Mouse (Mus musculus): ENCODE data around the gene Ifngr2. TPM values are rescaled to one million over a fixed set of nuclear protein-coding genes. Genes with fewer than 3 reads are reported as not detected.

The Ifngr2 gene
- polyA plus RNA-seq, 1 experiment from 2014 or later: 77.9 TPM

- H3K36me3 ChIP-seq (ENCODE audit: control insufficient read depth, insufficient read depth, low read length): no peaks in the 10 kb centered on the region
- no peaks in the 10 kb centered on the region for H3K9me3 ChIP-seq (replicated peaks; ENCODE audit: control insufficient read depth, low read length)
- no peak overlapping the region for H3K4me2 ChIP-seq
- no peak for ATAC-seq (replicated peaks; ENCODE audit: insufficient number of reproducible peaks, low FRiP score, low TSS enrichment)
- H3K9ac ChIP-seq (ENCODE audit: low read depth, low read length): no peak overlapping the region
- no peaks in the 10 kb centered on the region for H3K27me3 ChIP-seq (ENCODE audit: control insufficient read depth, insufficient read depth, low read length)
- WGBS (ENCODE audit: insufficient replicate concordance): 46% methylated on average over 2 of the region's 2 CpGs
- H3K4me1 ChIP-seq (ENCODE audit: control insufficient read depth, insufficient read depth, low read length): peaks cover 8% of the 10 kb centered on the region
- H3K4me3 ChIP-seq (ENCODE audit: low read depth, low read length): no peak overlapping the region
- H3K27ac ChIP-seq (ENCODE audit: low read depth, low read length): no peak overlapping the region
Measured at GRCm38 (mm10) chr16:91532429-91532828, 14.4 kb upstream of the Ifngr2 start.

- H3K4me1 ChIP-seq (ENCODE audit: control insufficient read depth, insufficient read depth, low read length): peaks cover 12% of the 10 kb centered on the region
- no peak for ATAC-seq (replicated peaks; ENCODE audit: insufficient number of reproducible peaks, low FRiP score, low TSS enrichment)
- H3K4me3 ChIP-seq (ENCODE audit: low read depth, low read length): no peak overlapping the region
- 27% methylated on average over 23 of the region's 23 CpGs for WGBS (ENCODE audit: insufficient replicate concordance)
- no peaks in the 10 kb centered on the region for H3K36me3 ChIP-seq (ENCODE audit: control insufficient read depth, insufficient read depth, low read length)
- H3K27ac ChIP-seq (ENCODE audit: low read depth, low read length): no peak overlapping the region
- H3K27me3 ChIP-seq (ENCODE audit: control insufficient read depth, insufficient read depth, low read length): no peaks in the 10 kb centered on the region
- H3K9me3 ChIP-seq (replicated peaks; ENCODE audit: control insufficient read depth, low read length): no peaks in the 10 kb centered on the region
- no peak overlapping the region for H3K9ac ChIP-seq (ENCODE audit: low read depth, low read length)
- H3K4me2 ChIP-seq: peak overlapping the region; percentile 21
Measured at GRCm38 (mm10) chr16:91533097-91534001, 13.5 kb upstream of the Ifngr2 start.

GRCm38 (mm10) chr16:91534477-91534876, 12.4 kb upstream of the Ifngr2 start:
- Histone ChIP-seq H3K9ac (ENCODE audit: low read depth, low read length) (no peak overlapping the region), H3K9me3 (replicated peaks; ENCODE audit: control insufficient read depth, low read length) (no peaks in the 10 kb centered on the region), H3K27ac (ENCODE audit: low read depth, low read length) (no peak overlapping the region), H3K36me3 (ENCODE audit: control insufficient read depth, insufficient read depth, low read length) (no peaks in the 10 kb centered on the region), H3K4me3 (ENCODE audit: low read depth, low read length) (no peak overlapping the region), H3K4me2 (no peak overlapping the region), H3K27me3 (ENCODE audit: control insufficient read depth, insufficient read depth, low read length) (no peaks in the 10 kb centered on the region), H3K4me1 (ENCODE audit: control insufficient read depth, insufficient read depth, low read length) (peaks cover 16% of the 10 kb centered on the region)
- peak; percentile 74; the same call in 1 of the 2 replicates for ATAC-seq (replicated peaks; ENCODE audit: insufficient number of reproducible peaks, low FRiP score, low TSS enrichment)
- WGBS (ENCODE audit: insufficient replicate concordance): 45% methylated on average over 13 of the region's 13 CpGs

GRCm38 (mm10) chr16:91534888-91535287, 12.0 kb upstream of the Ifngr2 start:
- no peaks in the 10 kb centered on the region for H3K36me3 ChIP-seq (ENCODE audit: control insufficient read depth, insufficient read depth, low read length)
- H3K4me1 ChIP-seq (ENCODE audit: control insufficient read depth, insufficient read depth, low read length): peaks cover 16% of the 10 kb centered on the region
- no peak overlapping the region for H3K4me3 ChIP-seq (ENCODE audit: low read depth, low read length)
- no peak overlapping the region for H3K27ac ChIP-seq (ENCODE audit: low read depth, low read length)
- H3K9me3 ChIP-seq (replicated peaks; ENCODE audit: control insufficient read depth, low read length): no peaks in the 10 kb centered on the region
- H3K27me3 ChIP-seq (ENCODE audit: control insufficient read depth, insufficient read depth, low read length): no peaks in the 10 kb centered on the region
- ATAC-seq (replicated peaks; ENCODE audit: insufficient number of reproducible peaks, low FRiP score, low TSS enrichment): no peak
- H3K9ac ChIP-seq (ENCODE audit: low read depth, low read length): no peak overlapping the region
- whole genome bisulfite sequencing (ENCODE audit: insufficient replicate concordance): 71% methylated on average over 6 of the region's 6 CpGs
- no peak overlapping the region for H3K4me2 ChIP-seq

GRCm38 (mm10) chr16:91536372-91536771, 10.5 kb upstream of the Ifngr2 start:
- Histone ChIP-seq H3K27me3 (ENCODE audit: control insufficient read depth, insufficient read depth, low read length) (no peaks in the 10 kb centered on the region), H3K4me2 (no peak overlapping the region), H3K4me1 (ENCODE audit: control insufficient read depth, insufficient read depth, low read length) (peaks cover 22% of the 10 kb centered on the region), H3K4me3 (ENCODE audit: low read depth, low read length) (no peak overlapping the region), H3K9me3 (replicated peaks; ENCODE audit: control insufficient read depth, low read length) (no peaks in the 10 kb centered on the region), H3K27ac (ENCODE audit: low read depth, low read length) (no peak overlapping the region), H3K36me3 (ENCODE audit: control insufficient read depth, insufficient read depth, low read length) (no peaks in the 10 kb centered on the region), H3K9ac (ENCODE audit: low read depth, low read length) (no peak overlapping the region)
- ATAC-seq (replicated peaks; ENCODE audit: insufficient number of reproducible peaks, low FRiP score, low TSS enrichment): no peak
- 90% methylated on average over 6 of the region's 6 CpGs for WGBS (ENCODE audit: insufficient replicate concordance)

- H3K4me2 ChIP-seq: no peak overlapping the region
- H3K9me3 ChIP-seq (replicated peaks; ENCODE audit: control insufficient read depth, low read length): no peaks in the 10 kb centered on the region
- H3K4me3 ChIP-seq (ENCODE audit: low read depth, low read length): no peak overlapping the region
- H3K9ac ChIP-seq (ENCODE audit: low read depth, low read length): no peak overlapping the region
- ATAC-seq (replicated peaks; ENCODE audit: insufficient number of reproducible peaks, low FRiP score, low TSS enrichment): no peak
- no peak overlapping the region for H3K27ac ChIP-seq (ENCODE audit: low read depth, low read length)
- H3K27me3 ChIP-seq (ENCODE audit: control insufficient read depth, insufficient read depth, low read length): no peaks in the 10 kb centered on the region
- no peaks in the 10 kb centered on the region for H3K36me3 ChIP-seq (ENCODE audit: control insufficient read depth, insufficient read depth, low read length)
- peaks cover 27% of the 10 kb centered on the region for H3K4me1 ChIP-seq (ENCODE audit: control insufficient read depth, insufficient read depth, low read length)
- 39% methylated on average over 3 of the region's 3 CpGs for WGBS (ENCODE audit: insufficient replicate concordance)
Measured at GRCm38 (mm10) chr16:91537065-91537464, 9.8 kb upstream of the Ifngr2 start.

GRCm38 (mm10) chr16:91538051-91538450, 8.8 kb upstream of the Ifngr2 start:
- H3K36me3 ChIP-seq (ENCODE audit: control insufficient read depth, insufficient read depth, low read length): no peaks in the 10 kb centered on the region
- no peaks in the 10 kb centered on the region for H3K9me3 ChIP-seq (replicated peaks; ENCODE audit: control insufficient read depth, low read length)
- H3K4me1 ChIP-seq (ENCODE audit: control insufficient read depth, insufficient read depth, low read length): peaks cover 24% of the 10 kb centered on the region
- no peak overlapping the region for H3K4me2 ChIP-seq
- H3K27me3 ChIP-seq (ENCODE audit: control insufficient read depth, insufficient read depth, low read length): no peaks in the 10 kb centered on the region
- H3K9ac ChIP-seq (ENCODE audit: low read depth, low read length): no peak overlapping the region; the same call in 1 of the 2 replicates
- ATAC-seq (replicated peaks; ENCODE audit: insufficient number of reproducible peaks, low FRiP score, low TSS enrichment): no peak
- 34% methylated on average over 6 of the region's 6 CpGs for WGBS (ENCODE audit: insufficient replicate concordance)
- peak overlapping the region; percentile 6 for H3K27ac ChIP-seq (ENCODE audit: low read depth, low read length)
- no peak overlapping the region for H3K4me3 ChIP-seq (ENCODE audit: low read depth, low read length)

GRCm38 (mm10) chr16:91538513-91538912, 8.4 kb upstream of the Ifngr2 start:
- Histone ChIP-seq H3K4me3 (ENCODE audit: low read depth, low read length) (no peak overlapping the region), H3K9ac (ENCODE audit: low read depth, low read length) (no peak overlapping the region; the same call in 1 of the 2 replicates), H3K36me3 (ENCODE audit: control insufficient read depth, insufficient read depth, low read length) (no peaks in the 10 kb centered on the region), H3K9me3 (replicated peaks; ENCODE audit: control insufficient read depth, low read length) (no peaks in the 10 kb centered on the region), H3K4me2 (no peak overlapping the region), H3K27ac (ENCODE audit: low read depth, low read length) (peak overlapping the region; percentile 6; the same call in 1 of the 2 replicates), H3K4me1 (ENCODE audit: control insufficient read depth, insufficient read depth, low read length) (peaks cover 24% of the 10 kb centered on the region), H3K27me3 (ENCODE audit: control insufficient read depth, insufficient read depth, low read length) (no peaks in the 10 kb centered on the region)
- 54% methylated on average over 9 of the region's 9 CpGs for WGBS (ENCODE audit: insufficient replicate concordance)
- ATAC-seq (replicated peaks; ENCODE audit: insufficient number of reproducible peaks, low FRiP score, low TSS enrichment): no peak
